Comparison of ENCODE assay signal across 28 mouse cellular contexts in genomic region chr11:5893807-5894206, GRCm38 (mm10). TPM values are rescaled to one million over a fixed set of nuclear protein-coding genes. Genes with fewer than 3 reads are reported as not detected.
A peak's percentile ranks its signal among the peaks of the same experiment; 100 is the strongest.
DNase-seq lines count a peak whose midpoint lies in the region; ATAC-seq lines count a peak whose summit lies in the region.
"Had no signal": no experiment of that assay in that cellular context is flagged by ENCODE, and none has a peak within 500 bp of the region (broad histone marks: within the 10 kb centered on the region; RNA-seq: fewer than 3 reads in every experiment).

No protein-coding gene starts in this region.

- ATAC-seq in heart, embryonic 14.5 days (ENCODE audit: insufficient number of reproducible peaks, insufficient read depth, low FRiP score, low read depth): no peak
- ATAC-seq in kidney, embryonic 16.5 days (ENCODE audit: low FRiP score, low TSS enrichment): no peak
- ATAC-seq in liver, embryonic 11.5 days (replicated peaks; ENCODE audit: low FRiP score): peak; percentile 66
- peak; percentile 29; the same call in 1 of the 2 replicates for ATAC-seq in liver, embryonic 15.5 days (ENCODE audit: insufficient read depth)
- ATAC-seq: forebrain, embryonic 15.5 days; midbrain, embryonic 16.5 days; Patski had no signal

- no peaks in the 10 kb centered on the region for H3K9me3 ChIP-seq in heart, embryonic 14.5 days (ENCODE audit: control insufficient read depth, low read length)
- H3K9me3 ChIP-seq in kidney, embryonic 16.5 days (ENCODE audit: low read length): no peaks in the 10 kb centered on the region
- no peaks in the 10 kb centered on the region for H3K9me3 ChIP-seq in liver, embryonic 11.5 days (ENCODE audit: control insufficient read depth, low read length)
- no peaks in the 10 kb centered on the region for H3K9me3 ChIP-seq in liver, embryonic 15.5 days (replicated peaks)
- H3K9me3 ChIP-seq: embryonic facial prominence, embryonic 15.5 days; forebrain, embryonic 15.5 days; G1E; hindbrain, embryonic 12.5 days; limb, embryonic 10.5 days; midbrain, embryonic 10.5 days; neural tube, embryonic 13.5 days had no signal

- no peak overlapping the region for H3K9ac ChIP-seq in heart, embryonic 14.5 days (ENCODE audit: low read length)
- 0 out of 2 replicates have a peak overlapping the region, but pooled peaks have one; percentile 15 for H3K9ac ChIP-seq in kidney, embryonic 16.5 days (replicated peaks; ENCODE audit: low read length)
- no peak overlapping the region for H3K9ac ChIP-seq in liver, embryonic 11.5 days (ENCODE audit: low read depth, low read length)
- H3K9ac ChIP-seq in liver, embryonic 15.5 days: no peak overlapping the region
- H3K9ac ChIP-seq: embryonic facial prominence, embryonic 15.5 days; forebrain, embryonic 15.5 days; hindbrain, embryonic 12.5 days; neural tube, embryonic 13.5 days had no signal

- H3K27me3 ChIP-seq in heart, embryonic 14.5 days (ENCODE audit: control insufficient read depth, insufficient read depth, low read length): no peaks in the 10 kb centered on the region
- H3K27me3 ChIP-seq in kidney, embryonic 16.5 days (ENCODE audit: insufficient read depth, low read length): no peaks in the 10 kb centered on the region
- peaks cover 29% of the 10 kb centered on the region for H3K27me3 ChIP-seq in liver, embryonic 11.5 days (replicated peaks; ENCODE audit: control insufficient read depth, insufficient read depth, low read length)
- H3K27me3 ChIP-seq in liver, embryonic 15.5 days: peaks cover 38% of the 10 kb centered on the region
- H3K27me3 ChIP-seq: embryonic facial prominence, embryonic 15.5 days; forebrain, embryonic 15.5 days; Patski had no signal

- no peak for DNase-seq in heart, adult 18-20 months
- DNase-seq in kidney, adult 8-10 months: no peak
- DNase-seq in liver, embryonic 11.5 days (ENCODE audit: low spot score): no peak
- DNase-seq in left cerebral cortex, adult 9 months (ENCODE audit: low spot score in 2 of 2): no peak
- DNase-seq: adrenal gland, postnatal 36 days; B cell, adult 2 months; cerebellum, adult 9-10 months; kidney, adult 9 months; kidney, postnatal 36 days; layer of hippocampus, adult 9-11 months; lung, postnatal 10 days; thymus, postnatal 25 days had no signal

- WGBS in heart, embryonic 14.5 days: 40% methylated on average over 6 of the region's 6 CpGs
- WGBS in kidney, embryonic 16.5 days: 75% methylated on average over 6 of the region's 6 CpGs
- 67% methylated on average over 6 of the region's 6 CpGs for WGBS in liver, embryonic 11.5 days
- 70% methylated on average over 6 of the region's 6 CpGs for WGBS in liver, embryonic 15.5 days (ENCODE audit: insufficient replicate concordance)

- peaks cover 65 to 77% of the 10 kb centered on the region in 2 experiments for H3K4me1 ChIP-seq in heart, embryonic 14.5 days (ENCODE audit: control insufficient read depth in 2 of 2, insufficient read depth in 2 of 2, low read length in 2 of 2)
- peaks cover 54% of the 10 kb centered on the region for H3K4me1 ChIP-seq in kidney, embryonic 16.5 days (ENCODE audit: insufficient read depth, low read length)
- peaks cover 38% of the 10 kb centered on the region for H3K4me1 ChIP-seq in liver, embryonic 11.5 days (replicated peaks; ENCODE audit: control insufficient read depth, insufficient read depth, low read length)
- peaks cover 56% of the 10 kb centered on the region for H3K4me1 ChIP-seq in liver, embryonic 15.5 days (replicated peaks)

- 0 out of 2 replicates have a peak, but pooled peaks cover 4% of the 10 kb centered on the region for H3K36me3 ChIP-seq in heart, embryonic 14.5 days (ENCODE audit: control insufficient read depth, insufficient read depth, low read length)
- no peaks in the 10 kb centered on the region for H3K36me3 ChIP-seq in kidney, embryonic 16.5 days (ENCODE audit: insufficient read depth, low read length)
- no peaks in the 10 kb centered on the region for H3K36me3 ChIP-seq in liver, embryonic 11.5 days (ENCODE audit: control insufficient read depth, insufficient read depth, low read length)
- H3K36me3 ChIP-seq in liver, embryonic 15.5 days (replicated peaks): no peaks in the 10 kb centered on the region
- H3K36me3 ChIP-seq: embryonic facial prominence, embryonic 15.5 days; forebrain, embryonic 15.5 days; G1E; hindbrain, embryonic 12.5 days; limb, embryonic 10.5 days; midbrain, embryonic 10.5 days; neural tube, embryonic 13.5 days had no signal

- H3K4me2 ChIP-seq in heart, embryonic 14.5 days (ENCODE audit: low read length): no peak overlapping the region
- no peak overlapping the region for H3K4me2 ChIP-seq in kidney, embryonic 16.5 days (replicated peaks; ENCODE audit: low read depth, low read length)
- no peak overlapping the region for H3K4me2 ChIP-seq in liver, embryonic 11.5 days
- peak overlapping the region; percentile 42; the same call in 1 of the 2 replicates for H3K4me2 ChIP-seq in liver, embryonic 15.5 days
- H3K4me2 ChIP-seq: embryonic facial prominence, embryonic 15.5 days; forebrain, embryonic 15.5 days; hindbrain, embryonic 12.5 days; neural tube, embryonic 13.5 days had no signal

- no peak overlapping the region for H3K4me3 ChIP-seq in heart, embryonic 14.5 days (ENCODE audit: control insufficient read depth in 1 of 2, insufficient read depth in 1 of 2, low read depth in 1 of 2, low read length in 2 of 2)
- no peak overlapping the region for H3K4me3 ChIP-seq in kidney, embryonic 16.5 days (ENCODE audit: low read length)
- no peak overlapping the region for H3K4me3 ChIP-seq in liver, embryonic 11.5 days (ENCODE audit: low read depth, low read length)
- no peak overlapping the region for H3K4me3 ChIP-seq in liver, embryonic 15.5 days (replicated peaks)
- H3K4me3 ChIP-seq: embryonic facial prominence, embryonic 15.5 days; forebrain, embryonic 15.5 days; hindbrain, embryonic 12.5 days; limb, embryonic 10.5 days; midbrain, embryonic 10.5 days; myocyte; neural tube, embryonic 13.5 days had no signal

- peak overlapping the region; percentile 55 to 77 for H3K27ac ChIP-seq in heart, embryonic 14.5 days (replicated peaks in 1 of 2; ENCODE audit: control insufficient read depth in 1 of 2, insufficient read depth in 1 of 2, low read depth in 2 of 2, low read length in 2 of 2)
- 0 out of 2 replicates have a peak overlapping the region, but pooled peaks have one; percentile 18 for H3K27ac ChIP-seq in kidney, embryonic 16.5 days (ENCODE audit: low read length)
- H3K27ac ChIP-seq in liver, embryonic 11.5 days (ENCODE audit: low read depth, low read length): peak overlapping the region; percentile 4; the same call in 1 of the 2 replicates
- peak overlapping the region; percentile 73 for H3K27ac ChIP-seq in liver, embryonic 15.5 days (replicated peaks)
- H3K27ac ChIP-seq: embryonic facial prominence, embryonic 15.5 days; forebrain, embryonic 15.5 days; hindbrain, embryonic 12.5 days; limb, embryonic 10.5 days; neural tube, embryonic 13.5 days had no signal

RNA-seq across cellular contexts. Expression of gene Myl7, which starts 4.8 kb away (rescaled TPM):
- polyA plus RNA-seq in heart, embryonic 14.5 days (2014; fragmentation: Nextera tagmentation; extraction: Ambion mirVana): 5,314 and 7,420 TPM in 2 replicates
- 100 to 1,000 TPM; 602 to 633 TPM for total RNA-seq in heart, adult 18-20 months (2021)
- polyA plus RNA-seq in kidney, embryonic 16.5 days (2015; fragmentation: Nextera tagmentation; extraction: Ambion mirVana): 5.1 and 9.1 TPM in 2 replicates
- 73.1 and 156 TPM in 2 replicates for polyA plus RNA-seq in liver, embryonic 11.5 days (2014; fragmentation: Nextera tagmentation; extraction: Ambion mirVana)
- polyA plus RNA-seq in liver, embryonic 15.5 days (2015; fragmentation: Nextera tagmentation; extraction: Ambion mirVana): 4.5 and 5.0 TPM in 2 replicates
- total RNA-seq: adrenal gland, adult 18-20 months; adrenal gland, postnatal 36 days; G1E; gastrocnemius, adult 8-10 months; left cerebral cortex, adult 8-10 months had no signal
- polyA plus RNA-seq: G1E; midbrain, embryonic 16.5 days; myocyte; Patski had no signal

RNA-seq across cellular contexts. Expression of gene Pold2, which starts 15.7 kb away (rescaled TPM):
- polyA plus RNA-seq in heart, embryonic 14.5 days (2014; fragmentation: Nextera tagmentation; extraction: Ambion mirVana): 77.0 and 86.2 TPM in 2 replicates
- 10 to 100 TPM; 35.4 to 40.6 TPM for total RNA-seq in heart, adult 18-20 months (2021)
- polyA plus RNA-seq in kidney, embryonic 16.5 days (2015; fragmentation: Nextera tagmentation; extraction: Ambion mirVana): 152 and 155 TPM in 2 replicates
- 151 and 158 TPM in 2 replicates for polyA plus RNA-seq in liver, embryonic 11.5 days (2014; fragmentation: Nextera tagmentation; extraction: Ambion mirVana)
- polyA plus RNA-seq in liver, embryonic 15.5 days (2015; fragmentation: Nextera tagmentation; extraction: Ambion mirVana): 58.8 and 64.0 TPM in 2 replicates

RNA-seq across cellular contexts. Expression of gene Aebp1, which starts 32.1 kb away (rescaled TPM):
- polyA plus RNA-seq in heart, embryonic 14.5 days (2014; fragmentation: Nextera tagmentation; extraction: Ambion mirVana): 25.0 and 32.8 TPM in 2 replicates
- 10 to 100 TPM; 16.4 to 26.9 TPM for total RNA-seq in heart, adult 18-20 months (2021)
- 59.6 and 61.1 TPM in 2 replicates for polyA plus RNA-seq in kidney, embryonic 16.5 days (2015; fragmentation: Nextera tagmentation; extraction: Ambion mirVana)
- polyA plus RNA-seq in liver, embryonic 11.5 days (2014; fragmentation: Nextera tagmentation; extraction: Ambion mirVana): 11.3 TPM in 2 replicates
- polyA plus RNA-seq in liver, embryonic 15.5 days (2015; fragmentation: Nextera tagmentation; extraction: Ambion mirVana): 7.0 and 8.2 TPM in 2 replicates
- total RNA-seq: G1E had no signal
- polyA plus RNA-seq: G1E had no signal

RNA-seq across cellular contexts. Expression of gene Polm, which starts 56.0 kb away (rescaled TPM):
- 5.6 and 7.0 TPM in 2 replicates for polyA plus RNA-seq in heart, embryonic 14.5 days (2014; fragmentation: Nextera tagmentation; extraction: Ambion mirVana)
- total RNA-seq in heart, adult 18-20 months (2021): 1 to 10 TPM; 1.7 to 3.3 TPM
- 9.8 and 11.4 TPM in 2 replicates for polyA plus RNA-seq in kidney, embryonic 16.5 days (2015; fragmentation: Nextera tagmentation; extraction: Ambion mirVana)
- polyA plus RNA-seq in liver, embryonic 11.5 days (2014; fragmentation: Nextera tagmentation; extraction: Ambion mirVana): 6.0 and 6.2 TPM in 2 replicates
- polyA plus RNA-seq in liver, embryonic 15.5 days (2015; fragmentation: Nextera tagmentation; extraction: Ambion mirVana): 1.9 and 2.2 TPM in 2 replicates

RNA-seq across cellular contexts. Expression of gene Gck, which starts 56.1 kb away (rescaled TPM):
- 0.39 and 0.65 TPM in 2 replicates for polyA plus RNA-seq in heart, embryonic 14.5 days (2014; fragmentation: Nextera tagmentation; extraction: Ambion mirVana)
- total RNA-seq in heart, adult 18-20 months (2021): 10 to 100 TPM; 15.4 to 18.5 TPM
- 1.7 and 2.0 TPM in 2 replicates for polyA plus RNA-seq in kidney, embryonic 16.5 days (2015; fragmentation: Nextera tagmentation; extraction: Ambion mirVana)
- polyA plus RNA-seq in liver, embryonic 11.5 days (2014; fragmentation: Nextera tagmentation; extraction: Ambion mirVana): 0.35 and 0.45 TPM in 2 replicates
- 0.41 and 0.59 TPM in 2 replicates for polyA plus RNA-seq in liver, embryonic 15.5 days (2015; fragmentation: Nextera tagmentation; extraction: Ambion mirVana)
- polyA plus RNA-seq: G1E had no signal

Comparison
In these comparisons a context has a peak if more than half of its experiments do, and no peak if none do; other contexts are left out.
1. ATAC-seq: peak in liver, embryonic 11.5 days (single experiment) and liver, embryonic 15.5 days (single experiment); none in heart, embryonic 14.5 days (single experiment) and kidney, embryonic 16.5 days (single experiment).
2. H3K27ac ChIP-seq: peak in every context shown above with its lines; median percentile 73 in liver, embryonic 15.5 days; 66 in heart, embryonic 14.5 days; 18 in kidney, embryonic 16.5 days; 4 in liver, embryonic 11.5 days.
3. RNA of gene Myl7, which starts 4.8 kb away (polyA plus RNA-seq): 5,314 to 7,420 TPM in heart, embryonic 14.5 days; 73.1 to 156 TPM in liver, embryonic 11.5 days, 5.1 to 9.1 TPM in kidney, embryonic 16.5 days and 4.5 to 5.0 TPM in liver, embryonic 15.5 days; every median in the first group is over 10 times any median in the second.